Mouse (Mus musculus) kidney, adult 8-10 months (tissue): Measurements from ENCODE around the gene Hephl1.
A peak's percentile ranks its signal among the peaks of the same experiment; 100 is the strongest.

ENCODE experiments used
- DNase-seq, 2 experiments: peaks; one replicate each; pipeline ENCODE4 v3.0.0; 2022

The Hephl1 gene

GRCm38 (mm10) chr9:15015223-15015956 lies 96.5 kb downstream of the Hephl1 start:
- DNase-seq: peak; percentile 39 to 71

- no peak for DNase-seq
Observed at GRCm38 (mm10) chr9:15007566-15007965, 104.3 kb downstream of the Hephl1 start.

- DNase-seq: no peak
Observed at GRCm38 (mm10) chr9:15004298-15004685, 107.6 kb downstream of the Hephl1 start.

GRCm38 (mm10) chr9:15003676-15004297 lies 108.1 kb downstream of the Hephl1 start:
- no peak for DNase-seq

- DNase-seq: no peak
Observed at GRCm38 (mm10) chr9:15002995-15003613, 108.8 kb downstream of the Hephl1 start.
